Mouse (Mus musculus) layer of hippocampus, adult 11-12 months (tissue): ENCODE measurements at regions not wholly inside any gene's neighbourhood (a gene's known extent, or its start where the extent isn't known, plus 50 kb on each side); places are given as distances from the start of the nearest gene placed in this dataset.
A peak's percentile ranks its signal among the peaks of the same experiment; 100 is the strongest.

Experiments used
- DNase-seq: peaks from one replicate; pipeline ENCODE4 v3.0.0; 2022; ENCODE audit warnings: low spot score

- no peak for DNase-seq
Measured at GRCm38 (mm10) chr10:8944586-8944985, 58.7 kb upstream of the Sash1 start.

DNA sequence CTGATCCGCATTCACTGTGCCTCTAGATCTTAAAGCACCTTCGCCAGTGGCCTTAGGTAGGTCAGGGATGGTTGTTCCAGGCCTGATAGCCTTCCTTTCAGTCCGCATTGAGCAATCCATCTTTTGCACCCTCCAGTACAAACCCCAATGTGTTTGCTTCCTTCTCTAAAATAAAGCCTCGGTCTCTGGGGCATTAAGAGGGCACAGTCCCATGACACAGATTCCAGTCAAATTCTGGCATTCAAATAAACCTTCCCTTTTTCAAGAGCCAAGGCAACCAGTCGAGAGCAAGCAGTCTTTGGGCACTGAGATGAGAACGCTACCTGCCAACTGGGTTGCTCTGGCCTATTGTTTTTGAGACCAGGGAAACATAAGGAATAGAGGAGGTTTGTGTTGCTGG lies 57.8 kb upstream of the Sash1 start:
- DNase-seq = no peak

- DNase-seq = peak; percentile 18
Measured at GRCm38 (mm10) chr10:8942967-8943471, 57.1 kb upstream of the Sash1 start.

- no peak for DNase-seq
Measured at GRCm38 (mm10) chr10:8936369-8936768, 50.5 kb upstream of the Sash1 start.
